Comparison of ENCODE assay signal across 8 mouse cellular contexts in the genomic region with DNA sequence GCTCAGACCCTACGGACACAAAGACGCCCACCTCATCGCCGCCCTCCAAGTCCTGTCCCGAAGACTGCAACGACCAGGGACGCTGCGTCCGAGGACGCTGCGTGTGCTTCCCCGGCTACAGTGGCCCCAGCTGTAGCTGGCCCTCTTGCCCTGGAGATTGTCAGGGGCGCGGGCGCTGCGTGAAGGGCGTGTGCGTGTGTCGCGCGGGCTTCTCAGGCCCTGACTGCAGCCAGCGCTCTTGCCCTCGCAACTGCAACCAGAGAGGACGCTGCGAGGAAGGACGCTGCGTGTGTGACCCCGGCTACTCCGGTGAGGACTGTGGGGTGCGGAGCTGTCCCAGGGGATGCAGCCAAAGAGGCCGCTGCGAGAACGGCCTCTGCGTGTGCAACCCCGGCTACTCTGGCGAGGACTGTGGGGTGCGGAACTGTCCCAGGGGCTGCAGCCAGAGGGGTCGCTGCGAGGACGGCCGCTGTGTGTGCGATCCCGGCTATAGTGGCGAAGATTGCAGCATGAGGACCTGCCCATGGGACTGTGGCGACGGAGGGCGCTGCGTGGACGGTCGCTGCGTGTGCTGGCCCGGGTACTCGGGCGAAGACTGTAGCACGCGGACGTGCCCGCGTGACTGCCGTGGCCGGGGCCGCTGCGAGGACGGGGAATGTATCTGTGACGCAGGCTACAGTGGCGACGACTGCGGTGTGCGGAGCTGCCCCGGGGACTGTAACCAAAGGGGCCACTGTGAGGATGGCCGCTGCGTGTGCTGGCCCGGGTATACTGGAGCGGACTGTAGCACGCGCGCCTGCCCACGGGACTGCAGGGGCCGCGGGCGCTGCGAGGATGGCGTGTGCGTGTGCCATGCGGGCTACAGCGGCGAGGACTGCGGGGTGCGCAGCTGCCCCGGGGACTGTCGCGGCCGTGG. TPM values are rescaled to one million over a fixed set of nuclear protein-coding genes. Genes with fewer than 3 reads are reported as not detected.
DNase-seq lines count a peak whose midpoint lies in the region; ATAC-seq and TF ChIP-seq lines count a peak whose summit lies in the region.

No protein-coding gene starts in this region.

- H3K4me2 ChIP-seq in embryonic facial prominence, embryonic 13.5 days: peak overlapping the region; percentile 65
- H3K4me2 ChIP-seq in neural tube, embryonic 15.5 days: peak overlapping the region; percentile 70

- DNase-seq in layer of hippocampus, adult 2 months (ENCODE audit: low spot score in 2 of 2): no peak
- DNase-seq in layer of hippocampus, postnatal 14 days (ENCODE audit: low spot score in 2 of 2): no peak
- DNase-seq in limb, embryonic 10.5 days (ENCODE audit: low spot score): peak; percentile 73
- DNase-seq in frontal cortex, postnatal 10 days (ENCODE audit: low spot score in 2 of 2): no peak
- DNase-seq in urinary bladder, postnatal 36 days (ENCODE audit: low spot score in 2 of 2): no peak
- no peak for DNase-seq in testis, postnatal 14 days (ENCODE audit: low spot score)

- H3K9ac ChIP-seq in embryonic facial prominence, embryonic 13.5 days: peak overlapping the region; percentile 66
- peak overlapping the region; percentile 38 for H3K9ac ChIP-seq in neural tube, embryonic 15.5 days (replicated peaks)

- peaks cover 17% of the 10 kb centered on the region for H3K4me1 ChIP-seq in embryonic facial prominence, embryonic 13.5 days
- peaks cover 19% of the 10 kb centered on the region for H3K4me1 ChIP-seq in limb, embryonic 10.5 days
- H3K4me1 ChIP-seq in neural tube, embryonic 15.5 days: peaks cover 19% of the 10 kb centered on the region

- H3K36me3 ChIP-seq in embryonic facial prominence, embryonic 13.5 days: no peaks in the 10 kb centered on the region
- H3K36me3 ChIP-seq in limb, embryonic 10.5 days: no peaks in the 10 kb centered on the region
- no peaks in the 10 kb centered on the region for H3K36me3 ChIP-seq in neural tube, embryonic 15.5 days

- no peak overlapping the region for H3K27ac ChIP-seq in layer of hippocampus, adult 2 months
- H3K27ac ChIP-seq in embryonic facial prominence, embryonic 13.5 days: no peak overlapping the region
- H3K27ac ChIP-seq in limb, embryonic 10.5 days: 0 out of 2 replicates have a peak overlapping the region, but pooled peaks have one; percentile 30
- H3K27ac ChIP-seq in neural tube, embryonic 15.5 days (replicated peaks): no peak overlapping the region

- peak; percentile 23 for TF ChIP-seq CTCF in layer of hippocampus, adult 2 months (conservative IDR thresholded peaks at IDR 0.05)

- 0 out of 2 replicates have a peak, but pooled peaks cover 4% of the 10 kb centered on the region for H3K9me3 ChIP-seq in embryonic facial prominence, embryonic 13.5 days
- H3K9me3 ChIP-seq in limb, embryonic 10.5 days (replicated peaks): no peaks in the 10 kb centered on the region
- no peaks in the 10 kb centered on the region for H3K9me3 ChIP-seq in neural tube, embryonic 15.5 days (replicated peaks)

- peaks cover 84% of the 10 kb centered on the region for H3K27me3 ChIP-seq in embryonic facial prominence, embryonic 13.5 days
- peaks cover 84% of the 10 kb centered on the region for H3K27me3 ChIP-seq in limb, embryonic 10.5 days (ENCODE audit: low read depth, poor library complexity, severe bottlenecking)
- peaks cover 68% of the 10 kb centered on the region for H3K27me3 ChIP-seq in neural tube, embryonic 15.5 days (replicated peaks)

- peak overlapping the region; percentile 39 for H3K4me3 ChIP-seq in layer of hippocampus, adult 2 months
- H3K4me3 ChIP-seq in embryonic facial prominence, embryonic 13.5 days: peak overlapping the region; percentile 40
- H3K4me3 ChIP-seq in limb, embryonic 10.5 days: peak overlapping the region; percentile 48
- H3K4me3 ChIP-seq in neural tube, embryonic 15.5 days (replicated peaks): peak overlapping the region; percentile 40

- no peak for ATAC-seq in embryonic facial prominence, embryonic 13.5 days (ENCODE audit: insufficient number of reproducible peaks, insufficient read depth, low FRiP score, low TSS enrichment, low read depth)
- ATAC-seq in neural tube, embryonic 15.5 days (ENCODE audit: low FRiP score): peak; percentile 68

- 7% methylated on average over 92 of the region's 93 CpGs for WGBS in embryonic facial prominence, embryonic 13.5 days
- WGBS in limb, embryonic 10.5 days: 10% methylated on average over 93 of the region's 93 CpGs
- WGBS in neural tube, embryonic 15.5 days: 10% methylated on average over 90 of the region's 93 CpGs

RNA-seq across cellular contexts. Expression of a gene that starts 1.1 kb away (rescaled TPM):
- total RNA-seq in layer of hippocampus, adult 2 months (2021): 10 to 100 TPM; 10.9 to 11.0 TPM
- total RNA-seq in layer of hippocampus, postnatal 14 days (2021): 1 to 10 TPM; 4.6 to 5.4 TPM
- 0.03 and 0.04 TPM in 2 replicates for polyA plus RNA-seq in embryonic facial prominence, embryonic 13.5 days (2015; fragmentation: Nextera tagmentation; extraction: Ambion mirVana)
- not detected in 2 replicates for polyA plus RNA-seq in limb, embryonic 10.5 days (2016; fragmentation: Nextera tagmentation; extraction: Ambion mirVana)
- 0.50 and 0.64 TPM in 2 replicates for polyA plus RNA-seq in neural tube, embryonic 15.5 days (2015; fragmentation: Nextera tagmentation; extraction: Ambion mirVana)

RNA-seq across cellular contexts. Expression of a gene that starts 24.5 kb away (rescaled TPM):
- total RNA-seq in layer of hippocampus, adult 2 months (2021): 10 to 100 TPM; 92.0 to 93.2 TPM
- total RNA-seq in layer of hippocampus, postnatal 14 days (2021): 10 to 100 TPM; 80.0 to 81.9 TPM
- 97.8 and 106 TPM in 2 replicates for polyA plus RNA-seq in embryonic facial prominence, embryonic 13.5 days (2015; fragmentation: Nextera tagmentation; extraction: Ambion mirVana)
- 101 TPM in 2 replicates for polyA plus RNA-seq in limb, embryonic 10.5 days (2016; fragmentation: Nextera tagmentation; extraction: Ambion mirVana)
- polyA plus RNA-seq in neural tube, embryonic 15.5 days (2015; fragmentation: Nextera tagmentation; extraction: Ambion mirVana): 109 and 112 TPM in 2 replicates

RNA-seq across cellular contexts. Expression of a gene that starts 26.8 kb away (rescaled TPM):
- total RNA-seq in layer of hippocampus, adult 2 months (2021): 10 to 100 TPM; 16.2 to 18.8 TPM
- 10 to 100 TPM; 16.0 to 17.1 TPM for total RNA-seq in layer of hippocampus, postnatal 14 days (2021)
- polyA plus RNA-seq in embryonic facial prominence, embryonic 13.5 days (2015; fragmentation: Nextera tagmentation; extraction: Ambion mirVana): 15.0 and 18.0 TPM in 2 replicates
- 17.9 and 18.9 TPM in 2 replicates for polyA plus RNA-seq in limb, embryonic 10.5 days (2016; fragmentation: Nextera tagmentation; extraction: Ambion mirVana)
- 14.9 and 15.8 TPM in 2 replicates for polyA plus RNA-seq in neural tube, embryonic 15.5 days (2015; fragmentation: Nextera tagmentation; extraction: Ambion mirVana)

RNA-seq across cellular contexts. Expression of a gene that starts 42.1 kb away (rescaled TPM):
- 100 to 1,000 TPM; 276 to 305 TPM for total RNA-seq in layer of hippocampus, adult 2 months (2021)
- 100 to 1,000 TPM; 248 to 266 TPM for total RNA-seq in layer of hippocampus, postnatal 14 days (2021)
- 0.55 and 0.78 TPM in 2 replicates for polyA plus RNA-seq in embryonic facial prominence, embryonic 13.5 days (2015; fragmentation: Nextera tagmentation; extraction: Ambion mirVana)
- 0.08 TPM in 1 of 2 replicates, not detected in the other for polyA plus RNA-seq in limb, embryonic 10.5 days (2016; fragmentation: Nextera tagmentation; extraction: Ambion mirVana)
- polyA plus RNA-seq in neural tube, embryonic 15.5 days (2015; fragmentation: Nextera tagmentation; extraction: Ambion mirVana): 6.3 and 7.3 TPM in 2 replicates

RNA-seq across cellular contexts. Expression of a gene that starts 43.1 kb away (rescaled TPM):
- total RNA-seq in layer of hippocampus, adult 2 months (2021): 10 to 100 TPM; 46.8 to 55.8 TPM
- 10 to 100 TPM; 36.6 to 42.2 TPM for total RNA-seq in layer of hippocampus, postnatal 14 days (2021)
- polyA plus RNA-seq in embryonic facial prominence, embryonic 13.5 days (2015; fragmentation: Nextera tagmentation; extraction: Ambion mirVana): 21.6 and 22.2 TPM in 2 replicates
- 21.0 and 21.6 TPM in 2 replicates for polyA plus RNA-seq in limb, embryonic 10.5 days (2016; fragmentation: Nextera tagmentation; extraction: Ambion mirVana)
- 20.1 and 21.3 TPM in 2 replicates for polyA plus RNA-seq in neural tube, embryonic 15.5 days (2015; fragmentation: Nextera tagmentation; extraction: Ambion mirVana)
